Mouse (Mus musculus) left cerebral cortex, postnatal 14 days (tissue): Measurements from ENCODE around the gene Ap1b1. TPM values are rescaled to one million over a fixed set of nuclear protein-coding genes. Genes with fewer than 3 reads are reported as not detected.

Experiments
- DNase-seq, 2 experiments: peaks; one replicate each; pipeline ENCODE4 v3.0.0; 2021 to 2022; ENCODE audit warnings: low spot score in 2 of 2, mixed read lengths in 1 of 2
- intact Hi-C: fragments of 180-260 bp; cut with DNase I; formaldehyde crosslinking; loops from one replicate; pipeline ENCODE4 v1.15.1; 2025
- total RNA-seq, 2 experiments: library from RNA; stranded (reverse); gene quantifications; 2 replicates each; pipeline ENCODE4 v1.2.3; 2021

Gene Ap1b1
- total RNA-seq, 2 experiments from 2014 or later = 138 to 142 TPM

- intact Hi-C loops = no loop called here
- peak in 1 of 2 experiments; percentile 20 for DNase-seq
Measured at GRCm38 (mm10) chr11:4983010-4983409, 3.6 kb upstream of the Ap1b1 start.

GRCm38 (mm10) chr11:4983538-4983937 lies 3.1 kb upstream of the Ap1b1 start:
- intact Hi-C loops = no loop called here
- no peak for DNase-seq

GRCm38 (mm10) chr11:4984249-4984648 lies 2.4 kb upstream of the Ap1b1 start:
- peak; percentile 44 to 64 for DNase-seq
- intact Hi-C loops = no loop called here

GRCm38 (mm10) chr11:4984799-4985198 lies 1.8 kb upstream of the Ap1b1 start:
- intact Hi-C loops = no loop called here
- DNase-seq = no peak

- intact Hi-C loops = no loop called here
- DNase-seq = no peak
Measured at GRCm38 (mm10) chr11:4987487-4987852, 846 bp downstream of the Ap1b1 start.

GRCm38 (mm10) chr11:4989187-4989586 lies 2.6 kb downstream of the Ap1b1 start:
- no peak for DNase-seq
- intact Hi-C loops = no loop called here

- no peak for DNase-seq
- intact Hi-C loops = no loop called here
Measured at GRCm38 (mm10) chr11:4992471-4992870, 5.8 kb downstream of the Ap1b1 start.

- DNase-seq = no peak
- intact Hi-C loops = no loop called here
Measured at GRCm38 (mm10) chr11:4995676-4996075, 9.1 kb downstream of the Ap1b1 start.

GRCm38 (mm10) chr11:4996621-4997199 lies 10.1 kb downstream of the Ap1b1 start:
- no peak for DNase-seq
- intact Hi-C loops = no loop called here

GRCm38 (mm10) chr11:4998352-4998751 lies 11.7 kb downstream of the Ap1b1 start:
- no peak for DNase-seq
- intact Hi-C loops = no loop called here

GRCm38 (mm10) chr11:4998762-4999161 lies 12.1 kb downstream of the Ap1b1 start:
- intact Hi-C loops = no loop called here
- DNase-seq = no peak

- intact Hi-C loops = no loop called here
- DNase-seq = no peak
Measured at GRCm38 (mm10) chr11:5000241-5000640, 13.6 kb downstream of the Ap1b1 start.

GRCm38 (mm10) chr11:5002826-5003225 lies 16.2 kb downstream of the Ap1b1 start:
- no peak for DNase-seq
- intact Hi-C loops = no loop called here

- DNase-seq = no peak
- intact Hi-C loops = no loop called here
Measured at GRCm38 (mm10) chr11:5005528-5005927, 18.9 kb downstream of the Ap1b1 start.

- intact Hi-C loops = no loop called here
- DNase-seq = no peak
Measured at GRCm38 (mm10) chr11:5007186-5007585, 20.6 kb downstream of the Ap1b1 start.

- intact Hi-C loops = no loop called here
- no peak for DNase-seq
Measured at GRCm38 (mm10) chr11:5008867-5009266, 22.2 kb downstream of the Ap1b1 start.

- DNase-seq = peak in 1 of 2 experiments; percentile 63
Measured at GRCm38 (mm10) chr11:5009354-5010074, 22.9 kb downstream of the Ap1b1 start.

GRCm38 (mm10) chr11:5010205-5010604 lies 23.6 kb downstream of the Ap1b1 start:
- intact Hi-C loops = no loop called here
- DNase-seq = no peak

More at GRCm38 (mm10) chr11:5009354-5010074, 22.9 kb downstream of the Ap1b1 start:
- intact Hi-C loops = no loop called here

GRCm38 (mm10) chr11:5011480-5011879 lies 24.9 kb downstream of the Ap1b1 start:
- intact Hi-C loops = no loop called here
- no peak for DNase-seq

GRCm38 (mm10) chr11:5012213-5012715 lies 25.6 kb downstream of the Ap1b1 start:
- DNase-seq = no peak
- intact Hi-C loops = no loop called here

GRCm38 (mm10) chr11:5015720-5016119 lies 29.1 kb downstream of the Ap1b1 start:
- intact Hi-C loops = loop anchor here (2.0 kb wide), 1 partner anchor 49 kb away; the partner anchor contains the start of gene Gas2l1
- DNase-seq = peak; percentile 71 to 82
